Mouse (Mus musculus) liver, postnatal 0 days (tissue): ENCODE data around the gene Rplp2. TPM values are rescaled to one million over a fixed set of nuclear protein-coding genes. Genes with fewer than 3 reads are reported as not detected.
"Not testable (repeated sequence)": the region's sequence is repeated elsewhere in the genome, so short reads cannot be mapped to it uniquely, and the experiment has no call there.

ENCODE experiments used
- ATAC-seq: fragments of 200-750 bp; cut with Nextera tagmentation; 2 replicates; pipeline ENCODE4 v1.8.0; 2017; ENCODE audit warnings: mild to moderate bottlenecking, moderate library complexity
- DNase-seq: peaks from one replicate; pipeline ENCODE4 v3.0.0-alpha.2; 2016
- H3K27ac ChIP-seq: fragments of 300-500 bp; sonication (generic); 2 replicates; pipeline ENCODE4 v1.5.1; 2014; ENCODE audit warnings: antibody characterized with exemption, moderate library complexity, mild to moderate bottlenecking, low read depth
- H3K27me3 ChIP-seq: fragments of 300-500 bp; sonication (generic); 2 replicates; pipeline ENCODE4 v1.6.1; 2014; ENCODE audit warnings: low read length, control low read depth, mixed read lengths; ENCODE audit not compliant: insufficient read depth
- H3K36me3 ChIP-seq: fragments of 300-500 bp; sonication (generic); replicated peaks from 2 replicates; pipeline ENCODE4 v1.6.1; 2014; ENCODE audit warnings: mild to moderate bottlenecking, control low read depth, low read length, moderate library complexity, mixed read lengths; ENCODE audit not compliant: insufficient read depth
- H3K4me1 ChIP-seq: fragments of 300-500 bp; sonication (generic); 2 replicates; pipeline ENCODE4 v1.6.1; 2014; ENCODE audit warnings: antibody characterized with exemption, mild to moderate bottlenecking, control low read depth; ENCODE audit not compliant: insufficient read depth
- H3K4me2 ChIP-seq: fragments of 300-500 bp; sonication (generic); 2 replicates; pipeline ENCODE4 v1.6.1; 2014; ENCODE audit warnings: low read depth, mild to moderate bottlenecking, low read length, moderate library complexity, mixed read lengths
- H3K4me3 ChIP-seq: fragments of 300-500 bp; sonication (generic); 2 replicates; pipeline ENCODE4 v1.5.1; 2014; ENCODE audit warnings: low read depth, low read length
- H3K9ac ChIP-seq: fragments of 300-500 bp; sonication (generic); replicated peaks from 2 replicates; pipeline ENCODE4 v1.6.1; 2014; ENCODE audit warnings: mild to moderate bottlenecking, moderate library complexity
- H3K9me3 ChIP-seq: fragments of 300-500 bp; sonication (generic); 2 replicates; pipeline ENCODE4 v1.6.1; 2016; ENCODE audit warnings: mild to moderate bottlenecking, control low read depth, low read length, mixed read lengths
- CTCF ChIP-seq: sonication (generic); IDR thresholded peaks from 2 replicates; pipeline ENCODE4 v1.5.1; 2016; ENCODE audit warnings: antibody characterized with exemption, low read depth
- EP300 ChIP-seq: IDR thresholded peaks from 2 replicates; pipeline ENCODE4 v1.6.1; 2016; ENCODE audit warnings: antibody characterized with exemption, low read depth, mild to moderate bottlenecking
- WGBS: fragments of 180-500 bp; shearing (Covaris S2); extraction: QIAGEN DNeasy Blood & Tissue Kit; methylation state at CpG from one replicate; pipeline ENCODE4 v1.1.7; 2014; ENCODE audit not compliant: insufficient replicate concordance; 5-methylcytosine and 5-hydroxymethylcytosine counted together
- polyA plus RNA-seq: library from polyadenylated mRNA; unstranded; fragments of >200 nt; fragmentation: Nextera tagmentation; extraction: Ambion mirVana; gene quantifications from 2 replicates; pipeline ENCODE4 v1.2.1, GENCODE M21; 2015

Gene Rplp2
- polyA plus RNA-seq, 1 experiment from 2014 or later, result 861 TPM

GRCm38 (mm10) chr7:141442199-141442598 lies 5.0 kb upstream of the Rplp2 start:
- no peak for DNase-seq
- Histone ChIP-seq H3K27me3 (no peaks in the 10 kb centered on the region), H3K4me3 (peak overlapping the region; percentile 66), H3K4me1 (peaks cover 39% of the 10 kb centered on the region), H3K9me3 (no peaks in the 10 kb centered on the region), H3K27ac (no peak overlapping the region), H3K9ac (no peak overlapping the region; the same call in 1 of the 2 replicates), H3K4me2 (peak overlapping the region; percentile 91), H3K36me3 (peaks cover 26% of the 10 kb centered on the region)
- 86% methylated on average over 13 of the region's 13 CpGs for WGBS
- no peak for ATAC-seq
- TF ChIP-seq CTCF (no peak), EP300 (no peak)

- 18% methylated on average over 12 of the region's 12 CpGs for WGBS
- H3K9ac ChIP-seq, result peak overlapping the region; percentile 75
- peak; percentile 2; the same call in 1 of the 2 replicates for ATAC-seq
Observed at GRCm38 (mm10) chr7:141443081-141443821, 3.9 kb upstream of the Rplp2 start.

GRCm38 (mm10) chr7:141443828-141444237 lies 3.3 kb upstream of the Rplp2 start, which contains the start of gene Pidd1:
TSS of gene Pidd1 (minus strand) at chr7:141444025.
- Histone ChIP-seq H3K36me3 (peaks cover 23% of the 10 kb centered on the region), H3K4me3 (peak within 1 kb of the TSS; percentile 66), H3K9me3 (no peaks in the 10 kb centered on the region), H3K4me2 (peak within 1 kb of the TSS; percentile 91), H3K27me3 (no peaks in the 10 kb centered on the region), H3K4me1 (peaks cover 44% of the 10 kb centered on the region), H3K27ac (peak within 1 kb of the TSS; percentile 69), H3K9ac (peak within 1 kb of the TSS; percentile 75)
- peak; percentile 55 for ATAC-seq
- peak; percentile 86 for DNase-seq
- no peak for TF ChIP-seq CTCF
- TF ChIP-seq EP300, result peak; percentile 41; the same call in 1 of the 2 replicates
- WGBS, result 1% methylated on average over 25 of the region's 25 CpGs

More at GRCm38 (mm10) chr7:141443081-141443821, 3.9 kb upstream of the Rplp2 start:
- peaks cover 39% of the 10 kb centered on the region for H3K4me1 ChIP-seq
- H3K4me2 ChIP-seq, result peak overlapping the region; percentile 91
- TF ChIP-seq EP300, result no peak
- TF ChIP-seq CTCF, result peak; percentile 70
- H3K9me3 ChIP-seq, result no peaks in the 10 kb centered on the region
- peak overlapping the region; percentile 66 for H3K4me3 ChIP-seq
- peaks cover 24% of the 10 kb centered on the region for H3K36me3 ChIP-seq
- no peak for DNase-seq
- H3K27me3 ChIP-seq, result no peaks in the 10 kb centered on the region
- H3K27ac ChIP-seq, result peak overlapping the region; percentile 69; the same call in 1 of the 2 replicates

DNA sequence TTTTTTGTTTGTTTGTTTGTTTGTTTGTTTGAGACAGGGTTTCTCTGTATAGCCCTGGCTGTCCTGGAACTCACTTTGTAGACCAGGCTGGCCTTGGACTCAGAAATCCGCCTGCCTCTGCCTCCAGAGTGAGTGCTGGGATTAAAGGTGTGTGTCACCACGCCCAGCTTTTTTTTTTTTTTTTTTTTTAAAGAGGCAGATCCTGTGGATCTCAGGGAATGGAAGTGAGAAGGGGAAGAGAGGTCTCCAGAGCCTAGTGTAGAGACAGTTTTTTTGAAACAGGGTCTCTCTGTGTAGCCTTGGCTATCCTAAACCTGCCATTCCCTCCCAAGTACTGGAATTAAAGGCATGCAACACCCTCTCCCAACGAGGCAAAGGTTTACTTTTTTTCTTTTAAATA lies 796 bp upstream of the Rplp2 start:
- H3K27ac ChIP-seq, H3K9me3 ChIP-seq, ATAC-seq, H3K27me3 ChIP-seq, DNase-seq: not testable (repeated sequence)
- 84% methylated on average over 3 of the region's 3 CpGs for WGBS
- Histone ChIP-seq H3K4me1 (peaks cover 36% of the 10 kb centered on the region), H3K4me3 (peak overlapping the region; percentile 62; the same call in 1 of the 2 replicates), H3K36me3 (peaks cover 14% of the 10 kb centered on the region), H3K4me2 (peak overlapping the region; percentile 75), H3K9ac (0 out of 2 replicates have a peak overlapping the region, but pooled peaks have one; percentile 73)

- Histone ChIP-seq H3K9me3 (no peaks in the 10 kb centered on the region), H3K36me3 (peaks cover 19% of the 10 kb centered on the region), H3K4me1 (peaks cover 25% of the 10 kb centered on the region), H3K4me3 (no peak overlapping the region), H3K27ac (no peak overlapping the region), H3K4me2 (no peak overlapping the region), H3K27me3 (no peaks in the 10 kb centered on the region), H3K9ac (no peak overlapping the region; the same call in 1 of the 2 replicates)
- ATAC-seq, result no peak
- DNase-seq, result no peak
- TF ChIP-seq CTCF (no peak), EP300 (no peak)
Observed at GRCm38 (mm10) chr7:141451928-141452327, 4.8 kb downstream of the Rplp2 start.

DNA sequence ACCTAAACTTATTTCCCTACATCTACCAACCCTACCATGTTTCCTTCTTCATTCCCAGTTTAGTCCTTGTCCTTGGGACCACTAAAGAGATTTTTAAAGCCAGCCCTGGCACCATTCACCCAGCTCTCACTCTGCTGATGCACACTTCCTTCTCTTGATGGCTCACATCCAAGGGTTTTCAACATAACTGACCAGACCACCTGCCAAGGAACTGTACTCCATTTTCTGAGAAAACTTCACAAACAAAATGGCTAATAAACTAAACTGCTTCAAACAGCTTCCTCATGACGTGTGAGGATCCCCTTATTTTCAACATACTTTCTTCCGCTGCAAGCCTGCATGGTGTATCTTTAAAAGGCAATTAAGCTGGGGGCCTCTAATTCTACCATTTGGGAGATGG lies 6.5 kb downstream of the Rplp2 start:
- no peak for DNase-seq
- no peak overlapping the region for H3K4me3 ChIP-seq
- TF ChIP-seq EP300 (no peak), CTCF (no peak)
- H3K4me1 ChIP-seq, result peaks cover 28% of the 10 kb centered on the region
- ATAC-seq, result no peak
- H3K4me2 ChIP-seq, result no peak overlapping the region
- H3K9me3 ChIP-seq, result no peaks in the 10 kb centered on the region
- WGBS, result 69% methylated on average over 2 of the region's 2 CpGs
- no peaks in the 10 kb centered on the region for H3K27me3 ChIP-seq
- no peak overlapping the region for H3K9ac ChIP-seq
- no peak overlapping the region for H3K27ac ChIP-seq
- peaks cover 32% of the 10 kb centered on the region for H3K36me3 ChIP-seq
